Mouse (Mus musculus) cerebellum, adult 2 months (tissue): ENCODE measurements at regions not wholly inside any gene's neighbourhood (a gene's known extent, or its start where the extent isn't known, plus 50 kb on each side); places are given as distances from the start of the nearest gene placed in this dataset.
A peak's percentile ranks its signal among the peaks of the same experiment; 100 is the strongest.

Source experiments
- DNase-seq, 2 experiments: peaks; one replicate each; pipeline ENCODE4 v3.0.0; 2021
- H3K27ac ChIP-seq: fragments of 200-500 bp; 2 replicates; pipeline ENCODE4 v1.5.1; 2012; ENCODE audit warnings: low read length, control low read depth, inconsistent platforms; ENCODE audit not compliant: insufficient read depth
- H3K27me3 ChIP-seq: fragments of 200-500 bp; 2 replicates; pipeline ENCODE4 v1.6.1; 2012; ENCODE audit warnings: inconsistent platforms, mild to moderate bottlenecking, low read length, moderate library complexity; ENCODE audit not compliant: control insufficient read depth, insufficient read depth
- H3K4me1 ChIP-seq: fragments of 200-500 bp; 2 replicates; pipeline ENCODE4 v1.6.1; 2011; ENCODE audit warnings: low read length; ENCODE audit not compliant: control insufficient read depth, insufficient read depth
- H3K4me3 ChIP-seq: fragments of 200-500 bp; replicated peaks from 2 replicates; pipeline ENCODE3; 2011; ENCODE audit warnings: mild to moderate bottlenecking, low read depth, low read length, control low read depth; ENCODE audit not compliant: insufficient read depth
- CTCF ChIP-seq: fragments of 200-500 bp; IDR thresholded peaks from 2 replicates; pipeline ENCODE4 v1.5.1; 2011; ENCODE audit warnings: low read depth, mild to moderate bottlenecking, control low read depth, low read length, moderate library complexity, borderline replicate concordance; ENCODE audit not compliant: insufficient read depth
- POLR2A ChIP-seq: fragments of 200-500 bp; IDR thresholded peaks from 2 replicates; pipeline ENCODE4 v1.6.1; 2011; ENCODE audit warnings: low read length, control low read depth, borderline replicate concordance; ENCODE audit not compliant: insufficient read depth
- WGBS: fragments of 180-500 bp; shearing (Covaris S2); methylation state at CpG from one replicate; pipeline ENCODE4 v1.1.7; 2018; 5-methylcytosine and 5-hydroxymethylcytosine counted together

GRCm38 (mm10) chr11:111445764-111446163, 379.8 kb downstream of the Kcnj2 start:
- Histone ChIP-seq H3K27ac (no peak overlapping the region), H3K4me1 (no peaks in the 10 kb centered on the region), H3K27me3 (no peaks in the 10 kb centered on the region), H3K4me3 (no peak overlapping the region)
- DNase-seq: peak in 1 of 2 experiments; percentile 7
- TF ChIP-seq POLR2A (no peak), CTCF (peak; percentile 35; the same call in 1 of the 2 replicates)
- WGBS: 11% methylated on average over 4 of the region's 4 CpGs

DNA sequence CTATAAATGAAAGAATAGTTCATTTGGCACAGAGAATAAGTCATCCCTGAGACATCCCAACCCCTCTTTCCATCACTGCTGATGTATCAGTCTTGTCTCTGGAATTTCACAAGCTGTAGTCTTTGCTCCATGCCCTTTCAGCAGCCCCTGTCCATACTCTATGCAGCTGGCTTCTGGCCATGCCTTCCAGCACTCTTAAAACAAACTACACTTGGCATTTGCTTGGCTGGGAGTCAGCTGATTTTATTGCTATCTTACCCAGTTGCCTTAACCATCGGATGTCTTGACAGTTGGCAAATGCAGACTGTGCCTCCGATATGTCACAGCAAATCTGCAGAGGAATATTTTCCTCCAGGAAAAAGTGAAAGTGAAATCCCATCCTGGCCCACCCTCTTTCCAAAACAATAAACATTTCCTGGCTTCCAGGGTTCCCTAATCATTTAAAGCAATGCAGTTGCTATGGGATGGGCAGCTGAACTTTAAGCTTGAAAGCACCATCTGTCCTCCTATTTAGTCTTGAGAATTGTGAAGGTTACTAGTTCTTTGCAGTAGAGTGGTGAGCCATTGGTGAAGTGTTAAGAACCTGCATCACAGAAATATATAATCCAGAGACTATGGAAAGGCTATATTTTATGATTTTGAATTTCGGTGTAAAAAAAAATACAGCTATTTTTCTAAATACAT, 385.0 kb downstream of the Kcnj2 start:
- Histone ChIP-seq H3K27me3 (no peaks in the 10 kb centered on the region), H3K4me3 (no peak overlapping the region), H3K4me1 (no peaks in the 10 kb centered on the region), H3K27ac (no peak overlapping the region)
- DNase-seq: no peak
- TF ChIP-seq POLR2A: no peak
- no peak for TF ChIP-seq CTCF
- WGBS: 38% methylated on average over 3 of the region's 3 CpGs

DNA sequence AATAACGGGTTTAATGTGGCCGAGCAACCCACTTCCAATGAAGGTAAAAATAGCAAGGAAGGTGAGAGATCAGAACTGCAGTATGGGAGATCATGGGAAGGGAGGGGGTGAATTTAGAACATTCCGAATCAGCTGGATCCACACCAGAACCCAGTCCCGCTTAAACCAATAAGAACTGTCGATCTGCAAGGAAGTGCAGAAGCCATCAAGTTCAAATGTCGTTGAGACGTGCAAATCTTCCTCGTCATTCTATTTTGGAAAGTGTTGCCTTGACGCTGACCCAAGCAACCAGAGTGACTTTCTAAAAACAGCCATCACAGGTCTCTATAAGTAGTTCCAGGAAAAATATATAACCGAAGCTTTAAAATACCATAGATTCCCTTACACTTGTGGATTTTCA, 394.1 kb downstream of the Kcnj2 start:
- no peak for DNase-seq
- Histone ChIP-seq H3K27me3 (no peaks in the 10 kb centered on the region), H3K4me3 (no peak overlapping the region), H3K27ac (no peak overlapping the region), H3K4me1 (no peaks in the 10 kb centered on the region)
- WGBS: 87% methylated on average over 10 of the region's 10 CpGs
- TF ChIP-seq CTCF (no peak), POLR2A (no peak)

GRCm38 (mm10) chr11:111484981-111485380, 419.0 kb downstream of the Kcnj2 start:
- TF ChIP-seq CTCF (no peak), POLR2A (no peak)
- Histone ChIP-seq H3K27me3 (no peaks in the 10 kb centered on the region), H3K4me1 (no peaks in the 10 kb centered on the region), H3K27ac (no peak overlapping the region), H3K4me3 (no peak overlapping the region)
- WGBS: 89% methylated on average over 6 of the region's 6 CpGs
- DNase-seq: no peak

- Histone ChIP-seq H3K27ac (no peak overlapping the region), H3K4me1 (no peaks in the 10 kb centered on the region), H3K4me3 (no peak overlapping the region), H3K27me3 (no peaks in the 10 kb centered on the region)
- 39% methylated on average over 4 of the region's 4 CpGs for WGBS
- TF ChIP-seq CTCF: no peak
- TF ChIP-seq POLR2A: no peak
- DNase-seq: peak in 1 of 2 experiments; percentile 21
These were observed 446.5 kb downstream of the Kcnj2 start for GRCm38 (mm10) chr11:111512471-111512870.

GRCm38 (mm10) chr11:111522716-111523115, 456.8 kb downstream of the Kcnj2 start:
- Histone ChIP-seq H3K27me3 (no peaks in the 10 kb centered on the region), H3K27ac (no peak overlapping the region), H3K4me1 (no peaks in the 10 kb centered on the region), H3K4me3 (peak overlapping the region; percentile 15)
- DNase-seq: peak; percentile 17 to 32
- TF ChIP-seq CTCF (no peak), POLR2A (no peak)
- 7% methylated on average over 8 of the region's 8 CpGs for WGBS

GRCm38 (mm10) chr11:111523465-111523864, 457.5 kb downstream of the Kcnj2 start:
- Histone ChIP-seq H3K27ac (no peak overlapping the region), H3K27me3 (no peaks in the 10 kb centered on the region)

GRCm38 (mm10) chr11:111526010-111526742, 460.2 kb downstream of the Kcnj2 start:
- Histone ChIP-seq H3K27ac (no peak overlapping the region), H3K4me3 (no peak overlapping the region), H3K4me1 (no peaks in the 10 kb centered on the region), H3K27me3 (no peaks in the 10 kb centered on the region)
- WGBS: 94% methylated on average over 6 of the region's 6 CpGs
- no peak for DNase-seq
- TF ChIP-seq CTCF: no peak
- TF ChIP-seq POLR2A: no peak

More at GRCm38 (mm10) chr11:111523465-111523864, 457.5 kb downstream of the Kcnj2 start:
- TF ChIP-seq POLR2A (no peak), CTCF (peak; percentile 69)
- DNase-seq: peak; percentile 32 to 61
- H3K4me1 ChIP-seq: no peaks in the 10 kb centered on the region
- no peak overlapping the region for H3K4me3 ChIP-seq
- 22% methylated on average over 8 of the region's 8 CpGs for WGBS
